Mouse (Mus musculus) heart, adult 2 months (tissue): ENCODE data around the gene Sdr9c7. TPM values are rescaled to one million over a fixed set of nuclear protein-coding genes. Genes with fewer than 3 reads are reported as not detected.
"Not testable (repeated sequence)": the region's sequence is repeated elsewhere in the genome, so short reads cannot be mapped to it uniquely, and the experiment has no call there.

Source experiments
- DNase-seq, 2 experiments: peaks; one replicate each; pipeline ENCODE4 v3.0.0; 2021
- H3K27ac ChIP-seq: fragments of 200-600 bp; 2 replicates; pipeline ENCODE4 v1.8.1; 2022
- H3K27me3 ChIP-seq: fragments of 200-500 bp; 2 replicates; pipeline ENCODE4 v1.6.1; 2012; ENCODE audit warnings: mild to moderate bottlenecking, low read length, inconsistent platforms, mixed read lengths; ENCODE audit not compliant: control insufficient read depth, insufficient read depth
- H3K36me3 ChIP-seq: fragments of 200-500 bp; 2 replicates; pipeline ENCODE4 v1.6.1; 2012; ENCODE audit warnings: low read length, inconsistent platforms; ENCODE audit not compliant: control insufficient read depth, insufficient read depth
- H3K4me1 ChIP-seq: fragments of 200-500 bp; 2 replicates; pipeline ENCODE4 v1.6.1; 2011; ENCODE audit warnings: low read length; ENCODE audit not compliant: control insufficient read depth, insufficient read depth
- H3K4me3 ChIP-seq: fragments of 200-600 bp; 2 replicates; pipeline ENCODE4 v1.8.1; 2022
- H3K79me2 ChIP-seq: fragments of 200-500 bp; replicated peaks from 2 replicates; pipeline ENCODE4 v1.6.1; 2012; ENCODE audit warnings: mild to moderate bottlenecking, inconsistent platforms, low read length, moderate library complexity, mixed read lengths; ENCODE audit not compliant: control insufficient read depth, insufficient read depth
- H3K9ac ChIP-seq: fragments of 200-500 bp; 2 replicates; pipeline ENCODE4 v1.6.1; 2012; ENCODE audit warnings: low read depth, mild to moderate bottlenecking, control low read depth, inconsistent platforms, low read length, mixed read lengths
- CTCF ChIP-seq: fragments of 200-600 bp; IDR thresholded peaks from 2 replicates; pipeline ENCODE4 v1.8.1; 2022; ENCODE audit warnings: antibody characterized with exemption, mild to moderate bottlenecking, moderate library complexity
- EP300 ChIP-seq: fragments of 200-500 bp; IDR thresholded peaks from 2 replicates; pipeline ENCODE4 v1.6.1; 2011; ENCODE audit warnings: low read depth, low read length, control low read depth; ENCODE audit not compliant: insufficient read depth
- POLR2A ChIP-seq: fragments of 200-500 bp; IDR thresholded peaks from 2 replicates; pipeline ENCODE4 v1.6.1; 2011; ENCODE audit warnings: mild to moderate bottlenecking, low read depth, low read length, control low read depth; ENCODE audit not compliant: insufficient read depth
- WGBS: fragments of 180-500 bp; shearing (Covaris S2); methylation state at CpG from one replicate; pipeline ENCODE4 v1.1.7; 2018; 5-methylcytosine and 5-hydroxymethylcytosine counted together
- intact Hi-C: fragments of 180-260 bp; cut with DNase I; formaldehyde crosslinking; loops from one replicate; pipeline ENCODE4 v1.15.1; 2025
- polyA plus RNA-seq: library from polyadenylated mRNA; depleted of rRNA; stranded (reverse); fragments of >200 nt; gene quantifications from 2 replicates; pipeline ENCODE4 v1.2.3, GENCODE M21; 2012
- total RNA-seq, 2 experiments: library from RNA; stranded (reverse); gene quantifications; 2 replicates each; pipeline ENCODE4 v1.2.3; 2021

The Sdr9c7 gene
- total and polyA plus RNA-seq, 3 experiments: not detected

GRCm38 (mm10) chr10:127936747-127937409 is 38.6 kb downstream of the Sdr9c7 start:
- H3K27ac ChIP-seq: peak overlapping the region; percentile 48

GRCm38 (mm10) chr10:127937428-127938010 is 39.2 kb downstream of the Sdr9c7 start:
- Histone ChIP-seq H3K4me1 (no peaks in the 10 kb centered on the region; the same call in 1 of the 2 replicates), H3K79me2 (no peaks in the 10 kb centered on the region), H3K36me3 (no peaks in the 10 kb centered on the region), H3K4me3 (no peak overlapping the region), H3K27me3 (no peaks in the 10 kb centered on the region), H3K9ac (no peak overlapping the region), H3K27ac (peak overlapping the region; percentile 48)
- intact Hi-C loops: loop anchor here (1.0 to 5.0 kb wide), 4 partner anchors 199 to 360 kb away; no protein-coding TSS in a partner anchor
- peak; percentile 49 to 74 for DNase-seq
- 1% methylated on average over 2 of the region's 2 CpGs for WGBS
- no peak for TF ChIP-seq POLR2A
- peak; percentile 77 for TF ChIP-seq CTCF
- no peak for TF ChIP-seq EP300

More at GRCm38 (mm10) chr10:127936747-127937409, 38.6 kb downstream of the Sdr9c7 start:
- no peak for DNase-seq
- no peak overlapping the region for H3K9ac ChIP-seq
- 59% methylated on average over 19 of the region's 19 CpGs for WGBS
- intact Hi-C loops: loop anchor here (1.0 to 5.0 kb wide), 4 partner anchors 199 to 360 kb away; no protein-coding TSS in a partner anchor
- TF ChIP-seq POLR2A: no peak
- TF ChIP-seq EP300: no peak
- no peak for TF ChIP-seq CTCF
- H3K4me1 ChIP-seq: no peaks in the 10 kb centered on the region; the same call in 1 of the 2 replicates
- no peaks in the 10 kb centered on the region for H3K79me2 ChIP-seq
- H3K36me3 ChIP-seq: no peaks in the 10 kb centered on the region
- H3K27me3 ChIP-seq: no peaks in the 10 kb centered on the region
- no peak overlapping the region for H3K4me3 ChIP-seq

GRCm38 (mm10) chr10:127939667-127940066 is 41.3 kb downstream of the Sdr9c7 start:
- 96% methylated on average over 10 of the region's 10 CpGs for WGBS
- not testable (repeated sequence) for H3K9ac ChIP-seq, DNase-seq, H3K27me3 ChIP-seq, H3K79me2 ChIP-seq, H3K4me1 ChIP-seq, H3K4me3 ChIP-seq, H3K36me3 ChIP-seq, H3K27ac ChIP-seq
- intact Hi-C loops: loop anchor here (5.0 kb wide), 1 partner anchor 362 kb away; no protein-coding TSS in a partner anchor

GRCm38 (mm10) chr10:127945432-127946064 is 47.2 kb downstream of the Sdr9c7 start:
- peaks cover 1% of the 10 kb centered on the region; the same call in 1 of the 2 replicates for H3K4me1 ChIP-seq

GRCm38 (mm10) chr10:127949596-127950130 is 51.3 kb downstream of the Sdr9c7 start:
- Histone ChIP-seq H3K79me2 (no peaks in the 10 kb centered on the region), H3K36me3 (no peaks in the 10 kb centered on the region), H3K9ac (no peak overlapping the region), H3K27ac (no peak overlapping the region), H3K27me3 (no peaks in the 10 kb centered on the region), H3K4me1 (peaks cover 2% of the 10 kb centered on the region), H3K4me3 (no peak overlapping the region)
- intact Hi-C loops: loop anchor here (10.0 kb wide), 1 partner anchor 235 kb away; the partner anchor contains the start of gene Rbms2
- DNase-seq: no peak
- WGBS: 70% methylated on average over 4 of the region's 4 CpGs
- TF ChIP-seq CTCF (no peak), POLR2A (no peak), EP300 (no peak)

More at GRCm38 (mm10) chr10:127945432-127946064, 47.2 kb downstream of the Sdr9c7 start:
- no peaks in the 10 kb centered on the region for H3K27me3 ChIP-seq
- 30% methylated on average over 5 of the region's 5 CpGs for WGBS
- H3K27ac ChIP-seq: no peak overlapping the region
- no peak overlapping the region for H3K4me3 ChIP-seq
- H3K9ac ChIP-seq: no peak overlapping the region
- DNase-seq: peak; percentile 15 to 50
- no peaks in the 10 kb centered on the region for H3K36me3 ChIP-seq
- TF ChIP-seq EP300 (no peak), POLR2A (no peak), CTCF (peak; percentile 86)
- H3K79me2 ChIP-seq: no peaks in the 10 kb centered on the region
- intact Hi-C loops: loop anchor here (1.0 kb wide), 1 partner anchor 63 kb away; no protein-coding TSS in a partner anchor

GRCm38 (mm10) chr10:127951390-127951789 is 53.1 kb downstream of the Sdr9c7 start:
- no peak for TF ChIP-seq EP300
- no peak for TF ChIP-seq POLR2A
- no peak for TF ChIP-seq CTCF
- Histone ChIP-seq H3K4me1 (peaks cover 1% of the 10 kb centered on the region; the same call in 1 of the 2 replicates), H3K36me3 (no peaks in the 10 kb centered on the region), H3K9ac (no peak overlapping the region), H3K4me3 (no peak overlapping the region), H3K27me3 (no peaks in the 10 kb centered on the region), H3K27ac (peak overlapping the region; percentile 4), H3K79me2 (no peaks in the 10 kb centered on the region)
- WGBS: 86% methylated on average over 9 of the region's 9 CpGs
- intact Hi-C loops: loop anchor here (10.0 kb wide), 1 partner anchor 233 kb away; the partner anchor contains the start of gene Rbms2
- DNase-seq: no peak
